Mouse (Mus musculus): ENCODE results near the gene Asb7. TPM values are rescaled to one million over a fixed set of nuclear protein-coding genes. Genes with fewer than 3 reads are reported as not detected.

Gene Asb7
- polyA plus RNA-seq (2012): 40.3 and 45.6 TPM in 2 replicates

- TF ChIP-seq GATA1 (IDR thresholded peaks at IDR 0.05; ENCODE audit: low read length): no peak
These were observed at the start of gene Asb7 for GRCm38 (mm10) chr7:66689294-66689619. TSS of gene Asb7 (minus strand) at chr7:66689596.

GRCm38 (mm10) chr7:66737418-66737817 lies 48.0 kb upstream of the Asb7 start:
- TF ChIP-seq GATA1 (IDR thresholded peaks at IDR 0.05; ENCODE audit: low read length): no peak

DNA sequence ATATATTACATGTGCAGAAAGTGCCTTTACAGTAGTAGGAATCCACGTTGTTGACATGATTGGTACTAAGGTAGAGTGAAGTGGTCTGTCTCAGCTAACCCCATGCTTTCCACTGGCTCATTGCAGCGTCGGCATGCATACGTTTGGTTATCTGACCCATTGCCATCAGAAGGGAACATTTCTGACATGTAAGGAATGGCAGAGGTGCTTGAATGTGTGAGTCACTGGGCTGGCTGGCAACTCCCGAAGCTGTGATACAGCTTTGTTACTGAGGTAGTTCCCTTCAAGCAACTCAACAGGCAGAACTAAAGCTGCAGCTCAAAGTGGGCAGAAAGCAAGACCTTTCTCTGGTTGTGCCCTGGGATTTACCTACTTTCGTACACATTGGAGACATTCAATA lies 45.6 kb upstream of the Asb7 start:
- TF ChIP-seq GATA1 (IDR thresholded peaks at IDR 0.05; ENCODE audit: low read length): no peak

DNA sequence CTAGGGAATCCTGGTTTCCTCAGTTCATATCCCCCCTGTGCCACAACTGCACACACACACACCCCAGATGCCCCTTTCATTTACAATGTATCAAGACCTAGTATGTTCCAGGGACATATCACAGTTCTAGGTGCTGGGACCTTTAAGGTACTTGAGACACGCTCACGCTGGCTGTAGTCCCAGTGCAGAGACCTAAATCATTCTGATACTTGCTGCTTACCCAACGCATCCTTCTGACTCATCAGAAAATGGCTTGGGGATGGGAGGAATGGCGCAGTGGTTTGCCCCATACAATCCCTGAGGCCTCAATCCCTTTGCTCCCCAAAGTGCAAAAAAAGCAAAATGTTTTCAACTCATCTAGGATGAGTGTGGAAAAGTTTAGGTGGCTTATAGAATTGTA lies 45.1 kb upstream of the Asb7 start:
- no peak for TF ChIP-seq GATA1 (IDR thresholded peaks at IDR 0.05; ENCODE audit: low read length)

DNA sequence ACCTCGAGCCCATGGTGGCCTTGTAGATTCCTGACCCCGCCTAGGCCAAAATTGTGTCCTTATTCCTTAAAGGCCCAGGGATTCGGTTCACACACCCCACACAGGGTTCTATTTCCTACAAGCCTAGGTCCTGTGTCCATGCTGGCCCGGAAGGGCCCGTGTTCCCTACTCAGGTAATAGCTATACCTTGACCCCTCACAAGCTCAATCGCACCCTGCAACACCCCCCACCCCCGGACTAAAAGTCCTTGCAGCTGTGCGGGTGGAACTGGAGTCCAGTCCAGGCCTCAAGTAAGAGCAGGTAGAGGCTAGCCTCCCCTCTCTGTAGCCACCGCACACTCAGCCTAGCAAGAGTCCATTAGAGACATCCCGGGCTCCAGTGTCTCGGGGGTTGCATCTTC lies 44.5 kb upstream of the Asb7 start:
- TF ChIP-seq GATA1 (IDR thresholded peaks at IDR 0.05; ENCODE audit: low read length): no peak

DNA sequence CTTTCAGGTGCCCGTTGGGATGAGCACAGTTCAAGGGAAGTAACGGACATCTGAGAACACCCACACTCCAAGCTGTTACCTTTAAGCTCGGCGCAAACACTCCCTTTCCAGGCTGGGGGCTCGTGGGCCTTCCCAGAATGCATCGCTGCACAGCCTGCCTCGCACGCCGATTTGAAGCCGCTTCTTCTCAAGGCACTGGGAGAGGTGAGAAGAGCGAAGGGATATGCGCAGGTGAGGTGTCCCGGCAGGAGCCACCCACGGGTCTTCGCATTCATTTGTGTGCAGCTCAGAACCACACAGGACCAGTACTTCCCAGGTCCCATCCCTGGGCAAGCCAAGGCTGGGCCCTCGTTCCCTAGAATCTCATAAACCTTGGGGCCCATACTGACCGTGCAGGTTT lies 44.0 kb upstream of the Asb7 start:
- no peak for TF ChIP-seq GATA1 (IDR thresholded peaks at IDR 0.05; ENCODE audit: low read length)

DNA sequence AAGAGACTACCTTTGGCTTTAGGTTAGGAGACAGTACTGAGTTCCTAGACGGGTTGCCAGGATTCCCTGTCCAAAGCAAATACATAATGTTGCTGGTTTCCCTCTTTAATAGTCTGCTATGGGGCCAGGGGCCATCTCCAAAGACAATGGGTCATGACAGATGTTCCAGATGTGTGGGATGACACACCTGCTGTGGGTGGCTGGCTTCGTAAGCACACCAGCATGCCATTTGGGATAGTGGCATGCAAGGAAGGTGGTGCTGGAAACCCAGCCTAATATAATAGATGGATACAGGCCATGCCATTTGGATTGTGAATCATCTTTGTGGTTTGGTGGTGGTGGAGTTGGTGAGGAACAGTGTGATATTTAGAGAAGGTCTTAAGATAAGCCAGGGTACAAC lies 39.8 kb upstream of the Asb7 start:
- no peak for TF ChIP-seq GATA1 (IDR thresholded peaks at IDR 0.05; ENCODE audit: low read length)

DNA sequence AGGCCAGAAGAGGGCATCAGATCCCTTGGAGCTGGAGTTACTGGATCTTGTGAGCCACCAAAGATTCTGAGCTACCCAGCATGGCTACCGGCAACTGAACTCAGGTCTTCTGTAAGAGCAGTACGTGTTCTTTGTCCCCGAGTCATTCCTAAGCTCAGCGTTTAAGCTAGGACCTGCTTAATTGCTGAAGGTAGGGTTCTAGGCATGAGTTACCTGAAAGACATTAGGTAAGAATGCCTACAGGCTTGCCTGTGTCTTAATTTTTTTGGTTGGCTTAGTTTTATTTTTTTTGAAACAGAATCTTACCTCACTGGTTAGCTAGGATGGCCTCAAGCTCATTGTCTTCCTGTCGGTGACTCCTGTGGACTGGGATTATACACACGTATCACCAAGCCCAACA lies 38.7 kb upstream of the Asb7 start:
- TF ChIP-seq GATA1 (IDR thresholded peaks at IDR 0.05; ENCODE audit: low read length): no peak

DNA sequence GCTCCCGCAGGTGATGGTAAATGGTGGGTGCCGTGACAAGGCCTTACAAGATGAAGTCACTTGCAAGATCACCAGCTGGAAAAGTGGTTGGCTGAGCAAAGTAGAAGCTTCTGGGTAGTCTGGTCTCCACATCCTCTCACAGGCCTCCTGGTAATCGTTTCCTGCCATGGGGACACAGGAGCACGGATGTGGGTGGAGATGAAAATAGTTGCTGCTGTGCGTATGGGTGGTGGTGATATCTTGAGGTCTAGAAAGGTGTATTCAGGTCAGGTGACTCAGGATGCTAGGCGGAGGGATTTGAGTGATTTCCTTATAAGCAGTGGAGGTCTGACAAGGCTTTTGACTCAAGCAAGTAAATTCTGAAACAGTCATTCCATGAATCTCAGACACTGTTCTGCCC lies 35.6 kb upstream of the Asb7 start:
- no peak for TF ChIP-seq GATA1 (IDR thresholded peaks at IDR 0.05; ENCODE audit: low read length)

DNA sequence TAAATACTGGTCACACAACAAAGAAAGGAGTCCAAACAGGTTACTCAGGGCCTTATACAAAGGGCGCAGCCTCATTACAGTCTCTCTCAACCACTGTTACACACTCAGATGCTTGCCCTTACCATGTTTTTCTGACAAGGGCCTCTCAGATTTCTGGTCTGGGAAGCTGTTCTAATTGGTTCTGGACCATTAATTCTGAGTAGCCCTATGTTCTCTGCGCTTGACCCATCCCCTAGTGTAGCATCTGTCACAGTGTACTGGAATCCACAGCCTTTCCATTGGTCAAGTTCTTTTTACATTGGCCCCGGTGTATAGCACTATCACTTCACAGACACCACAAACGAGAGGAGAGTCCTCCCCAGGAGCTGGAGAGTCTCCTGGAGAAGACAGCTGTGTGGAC lies 35.1 kb upstream of the Asb7 start:
- no peak for TF ChIP-seq GATA1 (IDR thresholded peaks at IDR 0.05; ENCODE audit: low read length)

DNA sequence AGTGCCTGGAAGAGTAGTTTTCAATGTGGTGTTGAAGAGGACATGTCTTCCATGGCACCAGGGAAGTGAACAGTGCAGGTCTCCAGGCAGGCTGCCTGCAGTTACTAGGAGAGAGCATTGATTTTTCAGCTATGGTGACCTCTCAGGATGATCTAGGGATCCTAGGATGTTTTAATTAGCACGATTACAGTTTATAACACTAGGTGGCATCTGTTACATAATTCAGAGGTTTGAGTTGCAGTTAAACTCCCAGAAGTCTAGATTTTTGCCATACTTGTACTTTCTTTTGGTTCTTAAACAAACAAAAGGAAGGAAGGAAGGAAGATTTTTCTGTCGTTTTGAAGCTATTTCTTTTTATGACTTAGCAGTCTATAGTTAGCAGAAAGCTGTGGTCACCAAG lies 21.8 kb upstream of the Asb7 start:
- no peak for TF ChIP-seq GATA1 (IDR thresholded peaks at IDR 0.05; ENCODE audit: low read length)

DNA sequence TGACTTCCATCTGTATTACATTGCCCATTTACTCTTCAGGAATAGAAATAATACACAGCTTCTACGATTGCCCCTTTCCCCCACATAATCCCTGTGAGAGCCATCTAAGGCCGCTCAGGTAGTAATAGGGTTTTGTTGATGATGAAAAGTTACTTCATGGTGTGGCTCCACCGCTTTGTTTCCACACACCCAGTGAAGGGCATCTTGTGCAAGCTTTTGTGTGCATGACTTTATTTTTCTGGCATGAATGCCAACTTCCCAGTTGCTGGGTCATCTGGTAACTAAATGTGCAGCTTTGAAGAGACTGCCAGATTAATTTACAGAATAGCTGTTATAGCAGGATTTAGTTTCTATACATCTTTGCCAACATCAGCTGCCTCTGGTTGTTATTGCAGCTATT lies 15.2 kb upstream of the Asb7 start:
- no peak for TF ChIP-seq GATA1 (IDR thresholded peaks at IDR 0.05; ENCODE audit: low read length)

- no peak for TF ChIP-seq GATA1 (IDR thresholded peaks at IDR 0.05; ENCODE audit: low read length)
These were observed 13.3 kb upstream of the Asb7 start for GRCm38 (mm10) chr7:66702721-66703120.

GRCm38 (mm10) chr7:66694467-66694866 lies 5.1 kb upstream of the Asb7 start:
- TF ChIP-seq GATA1 (IDR thresholded peaks at IDR 0.05; ENCODE audit: low read length): no peak

DNA sequence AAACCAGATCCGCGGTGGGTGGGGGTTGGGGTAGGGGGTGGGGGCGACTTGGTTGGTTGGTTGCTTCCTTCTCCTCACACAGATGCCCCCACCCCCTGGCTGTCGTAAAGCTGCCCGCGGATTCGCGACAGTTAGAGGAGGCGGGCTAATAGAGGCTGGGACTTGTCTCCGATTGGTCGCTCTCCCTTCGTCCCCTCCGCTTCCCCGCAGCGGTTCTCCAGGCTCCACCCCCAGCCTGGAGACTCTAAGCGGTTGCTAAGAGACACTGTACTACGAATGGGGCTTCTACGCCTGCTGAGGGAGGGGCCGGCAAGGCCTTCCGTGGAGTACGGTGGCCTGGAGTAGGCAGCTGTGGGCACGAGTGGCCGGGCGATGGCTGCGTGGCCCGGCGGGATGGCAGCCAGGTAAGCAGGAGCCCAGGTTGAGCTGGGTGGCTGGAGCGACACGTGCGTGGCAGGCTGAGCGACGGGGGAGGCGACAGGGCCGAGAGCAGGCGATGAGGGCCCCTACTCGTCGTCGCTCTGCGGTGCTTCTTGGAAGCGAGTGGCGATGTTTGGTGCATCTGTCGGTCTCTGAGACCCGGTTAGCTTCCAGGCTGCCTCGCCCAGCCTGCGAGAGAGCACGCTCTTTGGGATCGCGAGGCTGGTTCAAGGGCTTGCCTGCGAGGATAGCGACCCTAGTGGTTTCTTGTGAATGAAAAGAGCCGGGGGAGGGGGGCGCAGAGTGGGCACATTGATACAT lies 394 bp upstream of the Asb7 start, which contains the start of gene Lins1:
Gene Lins1, plus strand, starts transcription at position 270 of the 741 bp plus-strand sequence.
- TF ChIP-seq GATA1 (IDR thresholded peaks at IDR 0.05; ENCODE audit: low read length): no peak

- no peak for TF ChIP-seq GATA1 (IDR thresholded peaks at IDR 0.05; ENCODE audit: low read length)
These were observed 675 bp downstream of the Asb7 start for GRCm38 (mm10) chr7:66688721-66689120.

- no peak for TF ChIP-seq GATA1 (IDR thresholded peaks at IDR 0.05; ENCODE audit: low read length)
These were observed 7.1 kb downstream of the Asb7 start for GRCm38 (mm10) chr7:66682119-66682863.

Measured in G1E-ER4 (cell line).